ENCODE assay signal across 8 mouse cellular contexts in genomic region chr11:6402515-6403510, GRCm38 (mm10). TPM values are rescaled to one million over a fixed set of nuclear protein-coding genes. Genes with fewer than 3 reads are reported as not detected.
A peak's percentile ranks its signal among the peaks of the same experiment; 100 is the strongest.
DNase-seq lines count a peak whose midpoint lies in the region; ATAC-seq and TF ChIP-seq lines count a peak whose summit lies in the region.

No protein-coding gene starts in this region.

- H3K4me1 ChIP-seq in embryonic facial prominence, embryonic 10.5 days: peaks cover 27% of the 10 kb centered on the region
- H3K4me1 ChIP-seq in midbrain, postnatal 0 days (ENCODE audit: insufficient read depth, low read length): no peaks in the 10 kb centered on the region

- 88% methylated on average over 19 of the region's 19 CpGs for WGBS in embryonic facial prominence, embryonic 10.5 days
- 88% methylated on average over 19 of the region's 19 CpGs for WGBS in midbrain, postnatal 0 days

- H3K9ac ChIP-seq in midbrain, postnatal 0 days (replicated peaks; ENCODE audit: low read length, poor library complexity, severe bottlenecking): no peak overlapping the region

- TF ChIP-seq CTCF in midbrain, postnatal 0 days (IDR thresholded peaks at IDR 0.05): peak; percentile 71

- H3K4me2 ChIP-seq in midbrain, postnatal 0 days (ENCODE audit: low read depth, low read length, poor library complexity, severe bottlenecking): no peak overlapping the region

- no peak overlapping the region for H3K27ac ChIP-seq in embryonic facial prominence, embryonic 10.5 days (replicated peaks)
- no peak overlapping the region for H3K27ac ChIP-seq in midbrain, postnatal 0 days (ENCODE audit: low read depth, low read length)

- H3K4me3 ChIP-seq in embryonic facial prominence, embryonic 10.5 days: no peak overlapping the region
- no peak overlapping the region for H3K4me3 ChIP-seq in midbrain, postnatal 0 days (ENCODE audit: low read depth, low read length)

- no peaks in the 10 kb centered on the region for H3K27me3 ChIP-seq in embryonic facial prominence, embryonic 10.5 days (replicated peaks; ENCODE audit: low read depth, poor library complexity, severe bottlenecking)
- no peaks in the 10 kb centered on the region for H3K27me3 ChIP-seq in midbrain, postnatal 0 days (ENCODE audit: insufficient read depth, low read length)

- DNase-seq in heart, adult 11 months: peak; percentile 94
- no peak for DNase-seq in heart, adult 8-10 months (ENCODE audit: low spot score)
- peak; percentile 74 for DNase-seq in 3T3-L1 (ENCODE audit: low read depth, low spot score)
- peak; percentile 84 for DNase-seq in T-cell, adult 2 months (ENCODE audit: low spot score)
- peak; percentile 77 for DNase-seq in embryonic facial prominence, embryonic 10.5 days (ENCODE audit: low spot score)
- DNase-seq in layer of hippocampus, adult 9-11 months: peak; percentile 54
- DNase-seq in midbrain, postnatal 0 days (ENCODE audit: low spot score): no peak
- peak; percentile 87 for DNase-seq in thymus, postnatal 25 days

- H3K9me3 ChIP-seq in embryonic facial prominence, embryonic 10.5 days: no peaks in the 10 kb centered on the region
- H3K9me3 ChIP-seq in midbrain, postnatal 0 days (ENCODE audit: low read length): no peaks in the 10 kb centered on the region

- peaks cover 92% of the 10 kb centered on the region for H3K36me3 ChIP-seq in embryonic facial prominence, embryonic 10.5 days (replicated peaks)
- peaks cover 77% of the 10 kb centered on the region for H3K36me3 ChIP-seq in midbrain, postnatal 0 days (ENCODE audit: insufficient read depth, low read length)

- ATAC-seq in midbrain, postnatal 0 days (ENCODE audit: low FRiP score): no peak

RNA-seq across cellular contexts. Expression of gene Ppia, which starts 12.4 kb away (rescaled TPM):
- total RNA-seq in heart, adult 8-10 months (2022): 100 to 1,000 TPM; 262 to 310 (median 280) TPM
- polyA plus RNA-seq in embryonic facial prominence, embryonic 10.5 days (2016; fragmentation: Nextera tagmentation; extraction: Ambion mirVana): 6,156 and 6,219 TPM in 2 replicates
- 2,296 and 2,489 TPM in 2 replicates for total RNA-seq in midbrain, postnatal 0 days (2014; rRNA removed)
- 5,099 and 5,106 TPM in 2 replicates for polyA plus RNA-seq in midbrain, postnatal 0 days (2015; fragmentation: Nextera tagmentation; extraction: Ambion mirVana)

RNA-seq across cellular contexts. Expression of gene Zmiz2, which starts 13.9 kb away (rescaled TPM):
- total RNA-seq in heart, adult 8-10 months (2022): 10 to 100 TPM; 37.1 to 38.7 (median 37.5) TPM
- 13.1 and 13.6 TPM in 2 replicates for polyA plus RNA-seq in embryonic facial prominence, embryonic 10.5 days (2016; fragmentation: Nextera tagmentation; extraction: Ambion mirVana)
- 139 and 153 TPM in 2 replicates for total RNA-seq in midbrain, postnatal 0 days (2014; rRNA removed)
- polyA plus RNA-seq in midbrain, postnatal 0 days (2015; fragmentation: Nextera tagmentation; extraction: Ambion mirVana): 33.7 and 36.0 TPM in 2 replicates

RNA-seq across cellular contexts. Expression of gene H2afv, which starts 41.4 kb away (rescaled TPM):
- total RNA-seq in heart, adult 8-10 months (2022): 10 to 100 TPM; 80.1 to 97.8 (median 88.2) TPM
- 746 and 786 TPM in 2 replicates for polyA plus RNA-seq in embryonic facial prominence, embryonic 10.5 days (2016; fragmentation: Nextera tagmentation; extraction: Ambion mirVana)
- 46.2 and 57.2 TPM in 2 replicates for total RNA-seq in midbrain, postnatal 0 days (2014; rRNA removed)
- 133 and 142 TPM in 2 replicates for polyA plus RNA-seq in midbrain, postnatal 0 days (2015; fragmentation: Nextera tagmentation; extraction: Ambion mirVana)

Comparison
In these comparisons a context has a peak if more than half of its experiments do, and no peak if none do; other contexts are left out.
1. DNase-seq: peak in heart, adult 11 months (single experiment), 3T3-L1 (single experiment), T-cell, adult 2 months (single experiment), embryonic facial prominence, embryonic 10.5 days (single experiment), layer of hippocampus, adult 9-11 months (single experiment) and thymus, postnatal 25 days (single experiment); none in heart, adult 8-10 months (single experiment) and midbrain, postnatal 0 days (single experiment).